Mouse (Mus musculus) lung, postnatal 0 days (tissue): Measurements from ENCODE around the gene Tmem52b.

Experiments used
- CTCF ChIP-seq: IDR thresholded peaks from 2 replicates; pipeline ENCODE4 v1.5.1; 2016; ENCODE audit warnings: antibody characterized with exemption, mild to moderate bottlenecking
- EP300 ChIP-seq: IDR thresholded peaks from 2 replicates; pipeline ENCODE4 v1.6.1; 2016; ENCODE audit warnings: antibody characterized with exemption, mild to moderate bottlenecking, control low read depth

DNA sequence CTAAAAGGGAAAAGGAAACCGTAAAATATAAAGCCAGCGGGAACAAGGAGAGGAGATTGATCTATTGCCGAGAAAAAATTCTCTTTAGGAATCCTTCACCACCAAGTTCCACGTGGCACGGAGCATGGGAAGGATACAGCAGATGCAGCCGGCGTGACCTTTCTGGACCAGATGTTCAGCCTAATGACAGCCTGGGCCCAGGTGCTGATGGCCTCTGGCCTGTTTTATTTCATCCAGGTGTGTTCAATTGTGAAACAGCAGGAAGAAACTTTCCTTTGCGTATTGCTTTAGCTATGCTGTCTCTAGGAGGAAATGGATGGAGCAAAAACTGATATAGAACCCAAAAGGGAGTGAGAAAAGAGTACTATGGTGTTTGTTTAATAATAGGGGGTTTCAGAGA lies 513 bp downstream of the Tmem52b start:
- no peak for TF ChIP-seq CTCF
- TF ChIP-seq EP300: no peak
